8 mouse cellular contexts compared by ENCODE assay signal in the genomic region with DNA sequence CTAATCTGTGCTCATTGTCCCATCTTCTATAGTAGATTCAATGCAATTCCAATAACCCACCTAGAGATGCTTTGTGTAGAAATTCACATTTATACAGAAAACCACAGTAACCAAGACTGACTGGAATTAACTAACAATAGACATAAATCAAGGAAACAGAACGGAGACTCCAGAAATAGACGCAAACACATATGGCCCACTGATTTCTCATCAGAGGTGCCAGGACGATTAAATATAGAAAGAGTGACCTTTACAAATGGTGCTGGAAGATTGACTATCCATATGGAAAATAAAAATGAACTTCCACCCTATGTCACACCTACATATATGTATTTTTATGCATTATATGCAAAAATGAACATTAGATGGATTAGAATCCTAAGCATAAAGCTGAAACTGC.
"Had no signal": no experiment of that assay in that cellular context is flagged by ENCODE, and none has a peak within 500 bp of the region (broad histone marks: within the 10 kb centered on the region; RNA-seq: fewer than 3 reads in every experiment).

No protein-coding gene starts in this region.

- ATAC-seq: lung, postnatal 0 days; midbrain, embryonic 15.5 days had no signal

- DNase-seq: lung, adult 2 months; lung, postnatal 14 days; lung, postnatal 36 days; right cerebral cortex, postnatal 14 days; thymus, adult 2 months; thymus, postnatal 36 days had no signal
